Mouse (Mus musculus) spleen, adult 2 months (tissue): ENCODE measurements around the gene Paqr5.

Experiments used
- CTCF ChIP-seq: fragments of 200-500 bp; IDR thresholded peaks from 2 replicates; pipeline ENCODE4 v1.5.1; 2011; ENCODE audit warnings: mild to moderate bottlenecking, inconsistent platforms; ENCODE audit not compliant: insufficient read depth, insufficient read length, insufficient replicate concordance; ENCODE audit errors: extremely low read depth
- POLR2A ChIP-seq: fragments of 200-500 bp; IDR thresholded peaks from 2 replicates; pipeline ENCODE4 v1.6.1; 2011; ENCODE audit warnings: low read depth, low read length, inconsistent platforms

- TF ChIP-seq CTCF (peak; percentile 6; the same call in 1 of the 2 replicates), POLR2A (no peak)
Measured at GRCm38 (mm10) chr9:62015504-62015903, 11.2 kb downstream of the Paqr5 start.
